Mouse (Mus musculus) monocyte, adult 2 months (primary cell): ENCODE data around the gene Phykpl.

Experiments
- DNase-seq, 2 experiments: peaks; one replicate each; pipeline ENCODE4 v3.0.0; 2022; ENCODE audit warnings: low spot score in 2 of 2, low read depth in 1 of 2

Phykpl gene

DNA sequence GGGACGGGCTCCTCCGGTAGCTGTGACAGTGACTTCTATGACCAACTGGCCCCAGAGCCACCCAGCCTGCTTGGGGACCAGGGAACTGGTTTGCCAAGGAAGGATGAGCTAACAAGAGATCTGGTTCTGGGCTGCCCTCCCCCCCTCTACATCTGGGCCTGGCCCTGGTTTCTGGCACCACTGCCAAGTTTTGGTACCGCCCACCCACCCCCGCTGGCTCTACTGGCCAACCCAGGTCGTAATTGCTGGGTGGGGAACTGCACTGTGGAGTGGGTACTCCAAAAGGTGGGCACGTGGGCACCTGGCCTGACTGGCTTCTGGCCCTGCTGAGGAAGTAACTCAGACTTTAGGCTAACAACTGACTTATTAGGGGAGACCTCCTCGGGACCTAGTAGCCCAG is 56.2 kb downstream of the Phykpl start:
- no peak for DNase-seq

DNA sequence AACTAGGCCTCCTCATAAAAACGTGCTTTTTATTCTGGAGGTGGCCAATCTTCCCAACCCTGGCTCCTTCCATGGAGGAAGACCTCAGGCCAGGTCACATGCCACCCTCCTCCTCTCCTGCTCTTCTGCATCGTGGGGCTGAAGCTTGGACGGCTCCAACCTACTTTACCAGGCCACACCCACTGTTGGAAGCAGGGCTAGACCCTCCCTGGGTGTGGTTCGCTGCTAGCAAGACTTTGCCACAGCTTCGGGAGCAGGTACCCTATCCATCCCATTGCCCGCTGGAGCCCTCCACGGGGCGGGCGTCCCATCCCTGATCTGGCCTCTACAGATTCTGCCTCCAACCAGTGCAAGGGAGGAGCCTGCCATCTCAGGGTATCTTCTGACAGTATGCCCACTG is 58.6 kb downstream of the Phykpl start:
- no peak for DNase-seq

DNA sequence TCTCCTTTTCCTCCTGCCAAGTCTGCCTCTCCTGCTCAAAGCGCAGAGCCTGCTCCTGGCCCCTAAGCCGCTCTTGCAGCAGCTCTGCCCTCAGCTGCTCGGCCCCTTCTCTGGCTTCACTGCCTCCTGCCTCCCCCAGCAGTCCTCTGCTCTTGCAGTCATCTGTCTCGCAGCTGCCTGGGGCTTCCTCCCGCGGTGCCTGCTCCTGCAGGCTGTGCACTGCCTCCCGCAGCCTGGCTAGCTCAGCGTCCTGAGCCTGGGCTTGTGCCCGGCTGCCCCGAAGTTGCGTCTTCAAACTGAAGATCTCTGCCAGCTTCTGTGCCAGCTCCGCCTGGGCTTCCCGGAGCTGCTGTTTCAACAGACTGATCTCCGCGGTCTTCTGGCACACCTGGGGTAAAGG is 59.2 kb downstream of the Phykpl start:
- DNase-seq = no peak

DNA sequence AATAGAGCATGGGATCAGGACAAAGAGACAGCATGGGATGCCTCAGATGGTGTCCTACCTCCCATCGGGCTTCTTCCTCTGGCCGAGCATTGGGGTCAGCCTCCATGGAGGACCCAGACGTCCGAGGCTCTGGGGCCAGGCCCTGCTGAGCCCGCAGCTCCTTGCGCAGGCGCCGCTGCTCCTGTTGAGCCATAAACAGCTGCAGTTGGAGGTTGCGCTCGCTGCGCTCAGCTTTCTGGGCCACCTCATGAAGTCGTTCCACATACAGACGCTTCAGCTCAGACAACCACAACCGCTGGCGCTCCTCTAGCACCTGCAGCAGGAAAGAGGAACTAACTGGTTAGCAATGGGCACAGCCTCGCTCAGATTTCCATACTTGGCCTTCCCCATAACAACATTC is 59.7 kb downstream of the Phykpl start:
- DNase-seq = no peak

DNA sequence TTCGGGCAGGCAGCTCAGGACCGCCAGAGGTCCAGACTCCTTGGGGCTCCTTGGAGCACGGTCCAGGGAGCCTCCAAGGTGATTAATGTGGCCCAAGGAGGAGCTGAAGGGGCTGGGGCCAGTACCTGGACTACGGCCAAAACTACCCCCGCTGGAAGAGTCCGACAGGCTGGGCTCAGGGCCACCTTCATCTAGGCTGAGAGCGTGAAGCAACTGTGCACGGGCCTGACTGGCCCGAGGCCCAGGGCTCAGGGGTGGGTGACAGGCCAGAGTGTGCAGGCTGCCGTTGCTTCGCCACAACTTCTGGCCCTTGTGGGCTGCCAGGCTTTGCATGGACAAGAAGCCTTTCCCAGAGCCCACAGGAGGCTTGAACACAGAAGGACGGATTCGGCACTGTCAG is 60.7 kb downstream of the Phykpl start:
- no peak for DNase-seq

DNA sequence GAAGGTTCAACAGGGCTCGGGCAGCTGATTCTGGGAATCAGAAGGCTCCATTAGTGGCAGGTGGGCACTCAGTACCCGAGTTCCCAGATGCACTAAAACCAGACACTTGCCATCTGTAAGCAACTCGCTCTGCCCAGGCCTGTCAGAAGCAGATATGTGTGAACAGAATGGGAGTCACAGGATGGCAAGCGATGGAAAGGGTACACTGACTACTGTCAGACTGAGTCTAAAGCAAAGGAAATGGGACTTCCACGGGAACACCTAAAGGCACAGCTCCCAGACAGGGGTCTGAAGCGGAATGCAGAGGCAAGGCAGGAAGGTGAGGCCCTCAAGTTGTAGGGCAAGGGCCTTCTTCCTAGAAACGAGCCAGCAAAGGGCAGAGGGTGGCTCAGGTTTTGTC is 61.7 kb downstream of the Phykpl start:
- DNase-seq = no peak

DNA sequence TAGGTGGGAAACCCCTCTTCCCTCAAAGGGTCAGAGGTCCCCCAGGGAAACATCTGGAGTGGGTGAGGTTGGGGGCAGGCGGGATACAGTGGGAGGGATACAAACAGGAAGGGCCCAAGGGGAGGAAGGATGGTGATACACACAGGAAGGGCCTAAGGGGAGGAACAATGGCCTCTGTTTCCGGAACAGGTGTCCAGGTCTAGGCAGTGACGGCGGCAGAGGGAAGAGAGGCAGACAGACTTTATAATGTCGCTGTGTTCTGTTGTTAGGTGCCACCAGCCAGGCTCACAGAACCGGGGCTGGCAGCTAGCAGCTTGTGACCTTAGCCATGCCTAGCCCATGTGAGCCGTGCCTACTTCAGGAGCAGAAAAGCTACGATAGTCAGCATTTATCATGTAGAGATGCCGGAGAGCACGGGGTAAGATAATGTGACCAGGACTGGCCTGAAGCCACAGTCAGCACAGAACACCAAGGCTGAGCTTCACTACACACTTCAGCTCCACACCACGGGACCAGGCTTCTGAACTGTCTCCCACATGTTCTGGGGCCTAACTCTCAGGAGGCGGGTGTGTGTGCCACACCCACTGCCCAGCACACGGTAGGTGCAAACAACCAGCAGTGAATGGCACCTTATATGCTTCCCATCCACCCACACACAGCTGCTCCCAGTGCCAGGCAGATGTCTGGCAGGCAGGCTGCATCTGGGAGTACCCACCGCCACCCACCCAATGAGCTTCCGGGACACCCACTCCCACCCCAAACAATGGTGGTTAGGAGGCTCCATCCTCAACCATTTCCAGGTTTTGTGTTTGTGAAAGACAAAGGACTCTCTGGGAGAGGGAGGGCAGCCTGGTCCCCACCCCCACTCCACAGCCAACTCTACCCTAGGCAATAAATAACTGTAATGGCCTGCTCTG is 62.5 kb downstream of the Phykpl start:
- DNase-seq = no peak

DNA sequence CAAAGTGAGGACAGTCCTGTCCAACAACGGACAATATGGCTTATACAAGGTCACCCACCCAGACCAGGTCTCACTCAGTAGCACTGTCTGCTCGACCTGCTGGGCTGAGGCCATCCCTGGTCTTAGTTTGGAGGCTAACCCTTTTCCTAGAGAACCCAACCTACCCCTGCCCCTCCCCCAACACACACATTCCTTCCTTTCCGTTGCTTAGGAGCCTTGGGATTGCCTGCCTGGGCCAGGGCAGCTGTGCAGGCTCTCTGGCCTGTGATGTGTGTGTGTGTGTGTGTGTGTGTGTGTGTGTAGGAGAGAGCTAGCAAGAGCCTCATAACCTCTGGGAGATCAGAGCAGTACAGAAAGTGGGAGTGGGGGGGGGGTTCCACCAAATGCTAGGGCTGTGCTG is 64.0 kb downstream of the Phykpl start:
- DNase-seq = no peak

DNA sequence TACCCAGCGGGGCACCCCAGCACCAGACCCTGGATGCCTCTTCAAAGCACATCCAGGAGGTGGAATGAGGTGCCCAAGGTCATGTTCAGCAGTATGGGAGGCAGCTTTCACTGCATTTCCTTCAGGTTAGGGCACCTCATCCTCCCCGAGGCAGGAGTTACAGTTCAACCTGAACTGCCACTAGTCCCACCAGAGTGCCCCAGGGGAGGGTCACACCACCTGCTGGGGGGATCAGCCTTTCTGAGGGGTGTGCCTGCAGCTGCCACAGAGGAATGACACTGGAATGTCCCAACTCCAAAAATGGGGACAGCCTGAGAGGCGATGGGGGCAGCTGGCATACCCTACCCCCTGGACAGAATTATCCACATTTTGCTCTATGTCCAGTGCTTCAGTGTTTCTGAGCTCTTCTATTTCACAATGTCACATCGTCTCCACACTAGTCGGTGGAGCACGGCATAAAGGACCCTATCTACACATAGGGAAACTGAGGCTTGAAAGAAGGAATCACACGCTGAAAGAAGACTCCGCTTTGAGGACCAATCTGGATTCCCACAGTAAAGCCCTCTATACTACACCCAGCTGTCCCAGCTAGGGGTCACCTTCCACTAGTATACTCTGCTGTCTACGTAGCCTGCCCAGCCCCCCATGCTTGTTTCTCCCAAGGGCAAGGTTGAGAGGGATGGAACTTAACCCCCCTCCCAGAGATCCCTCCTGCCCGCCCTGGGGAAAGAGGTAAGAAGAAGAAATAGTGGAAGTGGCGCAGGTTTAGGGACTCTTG is 64.7 kb downstream of the Phykpl start:
- DNase-seq = no peak

DNA sequence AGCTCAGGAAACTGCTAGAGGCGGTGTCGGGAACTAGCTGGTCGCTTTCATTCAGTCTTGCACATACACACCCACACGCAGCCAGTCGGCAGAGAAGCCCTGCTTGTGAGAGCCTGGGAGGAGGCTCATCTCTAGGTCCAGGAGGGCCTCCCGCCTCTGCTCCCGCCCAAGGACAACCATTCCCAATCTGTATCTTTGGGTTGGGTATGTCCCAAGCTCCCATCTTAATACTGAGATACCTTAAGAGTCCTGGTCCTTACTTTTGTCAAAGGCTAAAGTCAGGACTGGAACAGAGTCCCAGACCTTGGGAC is 65.3 kb downstream of the Phykpl start:
- no peak for DNase-seq

DNA sequence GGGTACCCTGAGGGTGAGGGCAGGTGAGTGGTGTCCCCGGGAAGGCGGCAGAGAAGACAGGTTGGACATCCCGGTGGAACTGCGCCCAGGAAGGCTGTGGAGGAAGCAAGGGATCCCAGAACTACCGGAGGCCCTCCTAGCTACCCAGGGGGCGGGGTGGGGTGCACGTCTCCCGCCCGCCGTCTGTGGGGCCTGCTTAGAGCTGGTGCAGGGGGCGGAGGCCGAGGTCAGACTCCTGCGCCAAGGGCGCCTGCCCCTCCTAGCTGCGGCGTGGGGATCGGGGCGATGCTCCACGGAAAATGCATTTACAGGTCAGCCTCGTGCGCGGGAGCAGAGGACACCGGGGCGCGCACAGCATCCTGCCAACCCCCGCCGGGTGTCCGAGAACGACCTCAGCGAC is 65.7 kb downstream of the Phykpl start:
- DNase-seq = no peak

DNA sequence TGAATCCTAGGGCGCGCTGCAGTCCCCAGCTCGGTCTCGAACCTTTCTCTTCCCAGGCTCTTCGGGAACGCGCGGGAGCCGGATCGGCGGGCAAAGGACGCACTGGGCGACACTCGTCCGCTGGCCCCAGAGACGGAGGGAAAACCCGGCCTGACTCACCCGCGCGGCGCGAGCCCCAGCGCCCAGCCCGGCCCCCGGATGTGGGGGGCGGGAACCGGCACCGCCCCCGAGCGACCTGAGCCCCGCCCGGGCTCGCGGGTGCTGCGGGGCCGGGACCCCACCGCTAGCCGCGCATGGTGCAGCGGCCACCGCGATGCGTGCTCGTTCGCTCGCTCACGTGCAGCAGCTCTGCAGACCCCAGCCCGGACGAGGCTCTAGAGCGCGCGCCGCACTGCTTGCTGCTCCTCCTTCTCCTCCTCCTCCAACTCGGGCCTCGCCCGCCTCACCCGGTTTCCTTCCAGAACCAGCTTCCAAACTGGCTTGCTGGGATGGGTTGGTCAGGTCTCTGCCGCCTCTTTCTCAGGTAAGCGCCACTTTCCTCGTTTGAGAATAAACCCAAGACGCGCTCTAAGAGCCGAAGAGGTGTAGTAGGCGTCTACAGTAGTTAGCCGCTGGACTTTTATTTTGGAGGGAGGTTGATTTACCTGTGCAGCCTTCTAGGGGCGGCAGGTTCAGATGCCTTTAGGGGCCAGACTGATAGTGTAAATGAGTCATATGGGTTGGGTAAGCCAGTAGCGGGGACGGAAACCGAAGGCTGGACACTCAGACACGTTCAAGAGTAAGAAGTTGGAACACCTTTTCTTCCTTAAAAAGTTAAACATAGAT is 66.3 kb downstream of the Phykpl start, which contains the start of the genes N4bp3 and D930048N14Rik:
N4bp3 (minus strand) TSS at position 152 of the 825 bp plus-strand sequence.
D930048N14Rik (plus strand) TSS at position 264 of the 825 bp plus-strand sequence.
- peak in 1 of 2 experiments; percentile 38 for DNase-seq

DNA sequence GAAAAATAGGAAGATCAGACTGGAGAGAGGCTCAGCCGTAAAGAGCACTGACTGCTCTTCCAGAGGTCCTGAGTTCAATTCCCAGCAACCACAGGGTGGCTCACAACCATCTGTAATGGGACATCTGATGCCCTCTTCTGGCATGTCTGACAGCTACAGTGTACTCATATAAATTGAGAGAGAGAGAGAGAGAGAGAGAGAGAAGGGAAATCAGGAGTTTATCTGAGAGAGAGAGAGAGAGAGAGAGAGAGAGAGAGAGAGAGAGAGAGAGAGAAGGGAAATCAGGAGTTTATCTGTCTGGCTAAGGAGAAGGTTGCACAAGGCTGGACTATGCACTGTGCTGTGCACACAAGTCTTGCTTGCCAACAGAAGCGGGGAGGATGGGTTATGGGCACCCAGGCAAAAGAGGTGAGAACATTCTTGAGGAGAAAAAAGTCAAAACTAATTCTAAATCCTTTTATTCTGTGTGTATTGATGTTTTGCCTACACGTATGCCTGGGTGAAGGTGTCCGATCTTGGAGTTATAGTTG is 68.4 kb downstream of the Phykpl start:
- no peak for DNase-seq

DNA sequence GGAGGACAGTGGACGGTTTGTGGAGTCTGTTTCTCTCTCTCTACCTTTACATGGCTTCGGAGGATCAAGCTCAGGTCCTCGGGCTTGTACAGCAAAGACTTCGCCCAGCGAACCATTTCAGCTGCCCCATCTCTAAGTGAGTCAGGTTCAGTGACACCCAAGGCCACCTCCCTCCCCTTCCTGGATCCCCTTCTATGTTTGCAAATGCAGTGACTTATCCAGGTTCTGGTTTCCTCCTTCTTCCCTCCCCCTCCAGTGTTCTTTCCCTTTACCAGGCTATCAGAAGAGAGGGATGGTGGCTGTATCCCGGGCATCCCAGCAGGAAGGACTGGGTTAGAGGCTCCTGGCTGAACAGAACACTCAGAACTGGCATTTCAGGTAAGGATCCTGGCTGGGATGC is 69.2 kb downstream of the Phykpl start:
- no peak for DNase-seq
